Mouse (Mus musculus): Measurements from ENCODE around the gene Amn1.
"Not testable (repeated sequence)": the region's sequence is repeated elsewhere in the genome, so short reads cannot be mapped to it uniquely, and the experiment has no call there.

Gene Amn1

GRCm38 (mm10) chr6:149154116-149155030 is 34.1 kb downstream of the Amn1 start:
- DNase-seq, result peak; percentile 16

- DNase-seq, result no peak
These were observed 34.9 kb downstream of the Amn1 start for GRCm38 (mm10) chr6:149153473-149154115.

GRCm38 (mm10) chr6:149152119-149152518 is 36.4 kb downstream of the Amn1 start:
- no peak for DNase-seq

GRCm38 (mm10) chr6:149148436-149149229 is 39.9 kb downstream of the Amn1 start:
- peak; percentile 25 for DNase-seq

GRCm38 (mm10) chr6:149145143-149145542 is 43.4 kb downstream of the Amn1 start:
- DNase-seq, result no peak

- peak; percentile 92 for DNase-seq
These were observed 46.9 kb downstream of the Amn1 start for GRCm38 (mm10) chr6:149141393-149142173.

GRCm38 (mm10) chr6:149139471-149139870 is 49.0 kb downstream of the Amn1 start, which contains the start of gene Etfbkmt:
Etfbkmt (plus strand) TSS chr6:149139849.
- DNase-seq, result no peak

GRCm38 (mm10) chr6:149139011-149139410 is 49.5 kb downstream of the Amn1 start:
- DNase-seq, result no peak

- no peak for DNase-seq
These were observed 50.6 kb downstream of the Amn1 start for GRCm38 (mm10) chr6:149137936-149138335.

- no peak for DNase-seq
These were observed 52.9 kb downstream of the Amn1 start for GRCm38 (mm10) chr6:149135631-149136030.

- no peak for DNase-seq
These were observed 53.9 kb downstream of the Amn1 start for GRCm38 (mm10) chr6:149134391-149135150.

GRCm38 (mm10) chr6:149132311-149133077 is 56.0 kb downstream of the Amn1 start:
- DNase-seq, result peak; percentile 76

- DNase-seq, result no peak
These were observed 57.4 kb downstream of the Amn1 start for GRCm38 (mm10) chr6:149131111-149131510.

GRCm38 (mm10) chr6:149129870-149130269 is 58.6 kb downstream of the Amn1 start, which contains the start of gene Gm10203:
Gm10203 (plus strand) TSS chr6:149130170.
- DNase-seq, result not testable (repeated sequence)

- peak; percentile 80 for DNase-seq
These were observed 61.8 kb downstream of the Amn1 start for GRCm38 (mm10) chr6:149126675-149127074.

GRCm38 (mm10) chr6:149123042-149123441 is 65.5 kb downstream of the Amn1 start:
- DNase-seq, result no peak

- peak; percentile 94 for DNase-seq
These were observed 68.7 kb downstream of the Amn1 start for GRCm38 (mm10) chr6:149119853-149120252.

- no peak for DNase-seq
These were observed 69.6 kb downstream of the Amn1 start for GRCm38 (mm10) chr6:149118935-149119334.

- DNase-seq, result no peak
These were observed 71.5 kb downstream of the Amn1 start for GRCm38 (mm10) chr6:149116992-149117391.

GRCm38 (mm10) chr6:149108909-149109308 is 79.6 kb downstream of the Amn1 start:
- no peak for DNase-seq

- no peak for DNase-seq
These were observed 80.9 kb downstream of the Amn1 start for GRCm38 (mm10) chr6:149107615-149108014.
